Comparison of ENCODE assay signal across 8 mouse cellular contexts in genomic region chr9:107581584-107581983, GRCm38 (mm10). TPM values are rescaled to one million over a fixed set of nuclear protein-coding genes. Genes with fewer than 3 reads are reported as not detected.
DNase-seq lines count a peak whose midpoint lies in the region; ATAC-seq lines count a peak whose summit lies in the region.

No protein-coding gene starts in this region.

- H3K4me3 ChIP-seq in heart, embryonic 10.5 days = peak overlapping the region; percentile 82
- H3K4me3 ChIP-seq in forebrain, embryonic 13.5 days = peak overlapping the region; percentile 63
- H3K4me3 ChIP-seq in liver, embryonic 13.5 days (replicated peaks) = peak overlapping the region; percentile 75

- H3K4me1 ChIP-seq in heart, embryonic 10.5 days = peaks cover 62% of the 10 kb centered on the region
- H3K4me1 ChIP-seq in forebrain, embryonic 13.5 days = peaks cover 32% of the 10 kb centered on the region
- peaks cover 84% of the 10 kb centered on the region for H3K4me1 ChIP-seq in liver, embryonic 13.5 days (replicated peaks)

- no peak for DNase-seq in heart, embryonic 10.5 days (ENCODE audit: low spot score)
- DNase-seq in heart, adult 18-20 months = no peak
- DNase-seq in 416B (ENCODE audit: low read depth) = peak; percentile 44
- no peak for DNase-seq in liver, embryonic 13.5 days
- DNase-seq in left cerebral cortex, postnatal 4 days = no peak
- DNase-seq in kidney, adult 8-10 months = no peak

- no peak for ATAC-seq in forebrain, embryonic 13.5 days
- no peak for ATAC-seq in liver, embryonic 13.5 days (ENCODE audit: low read depth)
- no peak for ATAC-seq in megakaryocyte progenitor cell, adult 5-6 weeks (replicated peaks; ENCODE audit: poor library complexity)

- peak overlapping the region; percentile 82 for H3K4me2 ChIP-seq in forebrain, embryonic 13.5 days
- peak overlapping the region; percentile 93 for H3K4me2 ChIP-seq in liver, embryonic 13.5 days

- no peaks in the 10 kb centered on the region for H3K9me3 ChIP-seq in heart, embryonic 10.5 days
- no peaks in the 10 kb centered on the region for H3K9me3 ChIP-seq in forebrain, embryonic 13.5 days (replicated peaks)
- H3K9me3 ChIP-seq in liver, embryonic 13.5 days (replicated peaks) = no peaks in the 10 kb centered on the region

- H3K27ac ChIP-seq in heart, embryonic 10.5 days = peak overlapping the region; percentile 94; the same call in 1 of the 2 replicates
- H3K27ac ChIP-seq in forebrain, embryonic 13.5 days = no peak overlapping the region
- peak overlapping the region; percentile 98 for H3K27ac ChIP-seq in liver, embryonic 13.5 days

- WGBS in heart, embryonic 10.5 days = 71% methylated on average over 4 of the region's 4 CpGs
- WGBS in forebrain, embryonic 13.5 days = 77% methylated on average over 4 of the region's 4 CpGs
- 29% methylated on average over 4 of the region's 4 CpGs for WGBS in liver, embryonic 13.5 days (ENCODE audit: insufficient replicate concordance)

- peaks cover 21% of the 10 kb centered on the region for H3K36me3 ChIP-seq in heart, embryonic 10.5 days
- H3K36me3 ChIP-seq in forebrain, embryonic 13.5 days (ENCODE audit: poor library complexity, severe bottlenecking) = peaks cover 15% of the 10 kb centered on the region
- peaks cover 29% of the 10 kb centered on the region for H3K36me3 ChIP-seq in liver, embryonic 13.5 days

- intact Hi-C loops in left cerebral cortex, postnatal 4 days (cut with DNase I) = no loop called here

- no peaks in the 10 kb centered on the region for H3K27me3 ChIP-seq in heart, embryonic 10.5 days (ENCODE audit: insufficient read depth, poor library complexity, severe bottlenecking)
- H3K27me3 ChIP-seq in forebrain, embryonic 13.5 days = no peaks in the 10 kb centered on the region
- no peaks in the 10 kb centered on the region for H3K27me3 ChIP-seq in liver, embryonic 13.5 days

- no peak overlapping the region for H3K9ac ChIP-seq in forebrain, embryonic 13.5 days
- H3K9ac ChIP-seq in liver, embryonic 13.5 days = peak overlapping the region; percentile 89

RNA-seq across cellular contexts. Expression of gene Hyal3, which starts 1.0 kb away (rescaled TPM):
- polyA plus RNA-seq in heart, embryonic 10.5 days (2016; fragmentation: Nextera tagmentation; extraction: Ambion mirVana) = 0.36 and 0.70 TPM in 2 replicates
- total RNA-seq in heart, adult 18-20 months (2021) = under 1 TPM; 0.28 to 0.37 TPM
- polyA plus RNA-seq in forebrain, embryonic 13.5 days (2015; fragmentation: Nextera tagmentation; extraction: Ambion mirVana) = 1.1 and 1.5 TPM in 2 replicates
- polyA plus RNA-seq in liver, embryonic 13.5 days (2015; fragmentation: Nextera tagmentation; extraction: Ambion mirVana) = 0.82 and 1.2 TPM in 2 replicates
- total RNA-seq in megakaryocyte progenitor cell, adult 5-6 weeks (2015) = 1.4 and 1.7 TPM in 2 replicates
- 0.58 TPM in 1 of 2 replicates, not detected in the other for total RNA-seq in megakaryocyte progenitor cell, adult 5-6 weeks (2017)
- 1 to 10 TPM; 1.5 to 2.1 TPM for total RNA-seq in left cerebral cortex, postnatal 4 days (2021)

RNA-seq across cellular contexts. Expression of gene Naa80, which starts 2.9 kb away (rescaled TPM):
- polyA plus RNA-seq in heart, embryonic 10.5 days (2016; fragmentation: Nextera tagmentation; extraction: Ambion mirVana) = 14.8 and 15.3 TPM in 2 replicates
- total RNA-seq in heart, adult 18-20 months (2021) = 10 to 100 TPM; 16.1 to 20.1 TPM
- 14.5 and 17.9 TPM in 2 replicates for polyA plus RNA-seq in forebrain, embryonic 13.5 days (2015; fragmentation: Nextera tagmentation; extraction: Ambion mirVana)
- 10.5 and 12.2 TPM in 2 replicates for polyA plus RNA-seq in liver, embryonic 13.5 days (2015; fragmentation: Nextera tagmentation; extraction: Ambion mirVana)
- 9.3 and 15.4 TPM in 2 replicates for total RNA-seq in megakaryocyte progenitor cell, adult 5-6 weeks (2015)
- total RNA-seq in megakaryocyte progenitor cell, adult 5-6 weeks (2017) = 9.3 and 10.4 TPM in 2 replicates
- total RNA-seq in left cerebral cortex, postnatal 4 days (2021) = 10 to 100 TPM; 11.9 to 13.0 TPM

RNA-seq across cellular contexts. Expression of gene Hyal1, which starts 4.9 kb away (rescaled TPM):
- 4.9 and 6.8 TPM in 2 replicates for polyA plus RNA-seq in heart, embryonic 10.5 days (2016; fragmentation: Nextera tagmentation; extraction: Ambion mirVana)
- total RNA-seq in heart, adult 18-20 months (2021) = 1 to 10 TPM; 3.4 to 5.1 TPM
- 8.4 and 8.5 TPM in 2 replicates for polyA plus RNA-seq in forebrain, embryonic 13.5 days (2015; fragmentation: Nextera tagmentation; extraction: Ambion mirVana)
- polyA plus RNA-seq in liver, embryonic 13.5 days (2015; fragmentation: Nextera tagmentation; extraction: Ambion mirVana) = 2.6 TPM in 2 replicates
- 0.44 and 0.54 TPM in 2 replicates for total RNA-seq in megakaryocyte progenitor cell, adult 5-6 weeks (2015)
- 0.54 and 1.1 TPM in 2 replicates for total RNA-seq in megakaryocyte progenitor cell, adult 5-6 weeks (2017)
- 1 to 10 TPM; 3.8 to 4.1 TPM for total RNA-seq in left cerebral cortex, postnatal 4 days (2021)

RNA-seq across cellular contexts. Expression of gene Ifrd2, which starts 5.9 kb away (rescaled TPM):
- polyA plus RNA-seq in heart, embryonic 10.5 days (2016; fragmentation: Nextera tagmentation; extraction: Ambion mirVana) = 58.0 and 62.8 TPM in 2 replicates
- total RNA-seq in heart, adult 18-20 months (2021) = 10 to 100 TPM; 48.5 to 48.8 TPM
- 15.4 and 20.8 TPM in 2 replicates for polyA plus RNA-seq in forebrain, embryonic 13.5 days (2015; fragmentation: Nextera tagmentation; extraction: Ambion mirVana)
- polyA plus RNA-seq in liver, embryonic 13.5 days (2015; fragmentation: Nextera tagmentation; extraction: Ambion mirVana) = 167 and 175 TPM in 2 replicates
- 68.0 and 93.4 TPM in 2 replicates for total RNA-seq in megakaryocyte progenitor cell, adult 5-6 weeks (2015)
- total RNA-seq in megakaryocyte progenitor cell, adult 5-6 weeks (2017) = 31.5 and 72.4 TPM in 2 replicates
- total RNA-seq in left cerebral cortex, postnatal 4 days (2021) = 10 to 100 TPM; 12.5 to 14.5 TPM

RNA-seq across cellular contexts. Expression of gene Hyal2, which starts 13.8 kb away (rescaled TPM):
- polyA plus RNA-seq in heart, embryonic 10.5 days (2016; fragmentation: Nextera tagmentation; extraction: Ambion mirVana) = 116 and 128 TPM in 2 replicates
- 10 to 100 TPM; 31.4 to 40.0 TPM for total RNA-seq in heart, adult 18-20 months (2021)
- 85.4 and 99.5 TPM in 2 replicates for polyA plus RNA-seq in forebrain, embryonic 13.5 days (2015; fragmentation: Nextera tagmentation; extraction: Ambion mirVana)
- polyA plus RNA-seq in liver, embryonic 13.5 days (2015; fragmentation: Nextera tagmentation; extraction: Ambion mirVana) = 43.8 and 44.7 TPM in 2 replicates
- 6.6 and 7.3 TPM in 2 replicates for total RNA-seq in megakaryocyte progenitor cell, adult 5-6 weeks (2015)
- 2.8 and 4.1 TPM in 2 replicates for total RNA-seq in megakaryocyte progenitor cell, adult 5-6 weeks (2017)
- 10 to 100 TPM; 20.8 to 28.4 TPM for total RNA-seq in left cerebral cortex, postnatal 4 days (2021)
